Mouse (Mus musculus): ENCODE measurements around the gene Dirc2. TPM values are rescaled to one million over a fixed set of nuclear protein-coding genes. Genes with fewer than 3 reads are reported as not detected.

The Dirc2 gene
- total and polyA plus RNA-seq, 2 experiments from 2014 or later: 35.5 to 70.8 TPM

DNA sequence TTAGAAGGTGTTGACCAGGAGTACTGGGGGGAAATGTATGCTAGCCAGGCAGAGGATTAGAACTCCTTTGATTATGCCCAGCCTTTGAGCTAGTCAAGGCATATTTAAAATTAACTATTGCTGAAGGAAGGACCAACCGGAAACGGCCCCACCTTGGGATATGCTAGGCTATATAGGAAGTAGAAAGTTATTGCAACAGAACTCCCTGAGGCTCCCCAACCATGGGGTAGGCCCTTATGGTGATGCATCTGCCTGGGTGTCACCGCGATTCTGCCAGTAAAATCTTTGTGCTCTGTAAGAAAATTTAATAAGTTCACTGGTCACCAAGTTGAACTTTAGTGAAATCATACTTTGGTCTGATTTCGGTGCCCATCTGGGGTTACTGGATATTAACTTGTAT is 15.2 kb downstream of the Dirc2 start:
- ATAC-seq (no peak), DNase-seq (ENCODE audit: low spot score) (no peak)
- H3K36me3 ChIP-seq (ENCODE audit: insufficient read depth, low read length): no peaks in the 10 kb centered on the region
- TF ChIP-seq CTCF (IDR thresholded peaks at IDR 0.05; ENCODE audit: low read depth): no peak
- no peak overlapping the region for H3K4me2 ChIP-seq (ENCODE audit: low read depth, low read length)
- H3K27ac ChIP-seq: no peak overlapping the region
- 96% methylated on average over 5 of the region's 5 CpGs for WGBS
- no peaks in the 10 kb centered on the region for H3K4me1 ChIP-seq (ENCODE audit: insufficient read depth, low read length)
- no peaks in the 10 kb centered on the region for H3K27me3 ChIP-seq (ENCODE audit: insufficient read depth, low read length)
- no peaks in the 10 kb centered on the region for H3K9me3 ChIP-seq (ENCODE audit: low read length)
- no peak overlapping the region for H3K4me3 ChIP-seq (ENCODE audit: low read length)
- no peak overlapping the region for H3K9ac ChIP-seq (replicated peaks; ENCODE audit: low read length)

- no peaks in the 10 kb centered on the region for H3K27me3 ChIP-seq (ENCODE audit: insufficient read depth, low read length)
- H3K4me3 ChIP-seq (ENCODE audit: low read length): no peak overlapping the region
- ATAC-seq: no peak
- H3K4me2 ChIP-seq (ENCODE audit: low read depth, low read length): no peak overlapping the region
- no peaks in the 10 kb centered on the region for H3K9me3 ChIP-seq (ENCODE audit: low read length)
- H3K36me3 ChIP-seq (ENCODE audit: insufficient read depth, low read length): no peaks in the 10 kb centered on the region
- no peaks in the 10 kb centered on the region for H3K4me1 ChIP-seq (ENCODE audit: insufficient read depth, low read length)
- TF ChIP-seq CTCF (IDR thresholded peaks at IDR 0.05; ENCODE audit: low read depth): no peak
- DNase-seq (ENCODE audit: low spot score): no peak
- no peak overlapping the region for H3K27ac ChIP-seq
- no peak overlapping the region for H3K9ac ChIP-seq (replicated peaks; ENCODE audit: low read length)
- WGBS: 85% methylated on average over 4 of the region's 4 CpGs
Measured at GRCm38 (mm10) chr16:35751841-35752240, 17.3 kb downstream of the Dirc2 start.

- no peak overlapping the region for H3K4me2 ChIP-seq (ENCODE audit: low read depth, low read length)
- DNase-seq (ENCODE audit: low spot score) (no peak), ATAC-seq (no peak)
- H3K4me3 ChIP-seq (ENCODE audit: low read length): no peak overlapping the region
- no peak overlapping the region for H3K27ac ChIP-seq
- no peak for TF ChIP-seq CTCF (IDR thresholded peaks at IDR 0.05; ENCODE audit: low read depth)
- no peaks in the 10 kb centered on the region for H3K9me3 ChIP-seq (ENCODE audit: low read length)
- H3K36me3 ChIP-seq (ENCODE audit: insufficient read depth, low read length): no peaks in the 10 kb centered on the region
- no peak overlapping the region for H3K9ac ChIP-seq (replicated peaks; ENCODE audit: low read length)
- 80% methylated on average over 7 of the region's 7 CpGs for WGBS
- H3K27me3 ChIP-seq (ENCODE audit: insufficient read depth, low read length): no peaks in the 10 kb centered on the region
- H3K4me1 ChIP-seq (ENCODE audit: insufficient read depth, low read length): no peaks in the 10 kb centered on the region
Measured at GRCm38 (mm10) chr16:35749385-35749784, 19.8 kb downstream of the Dirc2 start.

- Histone ChIP-seq H3K4me1 (ENCODE audit: insufficient read depth, low read length) (no peaks in the 10 kb centered on the region), H3K4me2 (ENCODE audit: low read depth, low read length) (no peak overlapping the region), H3K27me3 (ENCODE audit: insufficient read depth, low read length) (no peaks in the 10 kb centered on the region), H3K4me3 (ENCODE audit: low read length) (no peak overlapping the region), H3K9ac (replicated peaks; ENCODE audit: low read length) (no peak overlapping the region), H3K9me3 (ENCODE audit: low read length) (no peaks in the 10 kb centered on the region), H3K36me3 (ENCODE audit: insufficient read depth, low read length) (no peaks in the 10 kb centered on the region), H3K27ac (no peak overlapping the region)
- DNase-seq (ENCODE audit: low spot score) (no peak), ATAC-seq (no peak)
- 81% methylated on average over 7 of the region's 7 CpGs for WGBS
- TF ChIP-seq CTCF (IDR thresholded peaks at IDR 0.05; ENCODE audit: low read depth): no peak
Measured at GRCm38 (mm10) chr16:35748237-35748603, 20.9 kb downstream of the Dirc2 start.

DNA sequence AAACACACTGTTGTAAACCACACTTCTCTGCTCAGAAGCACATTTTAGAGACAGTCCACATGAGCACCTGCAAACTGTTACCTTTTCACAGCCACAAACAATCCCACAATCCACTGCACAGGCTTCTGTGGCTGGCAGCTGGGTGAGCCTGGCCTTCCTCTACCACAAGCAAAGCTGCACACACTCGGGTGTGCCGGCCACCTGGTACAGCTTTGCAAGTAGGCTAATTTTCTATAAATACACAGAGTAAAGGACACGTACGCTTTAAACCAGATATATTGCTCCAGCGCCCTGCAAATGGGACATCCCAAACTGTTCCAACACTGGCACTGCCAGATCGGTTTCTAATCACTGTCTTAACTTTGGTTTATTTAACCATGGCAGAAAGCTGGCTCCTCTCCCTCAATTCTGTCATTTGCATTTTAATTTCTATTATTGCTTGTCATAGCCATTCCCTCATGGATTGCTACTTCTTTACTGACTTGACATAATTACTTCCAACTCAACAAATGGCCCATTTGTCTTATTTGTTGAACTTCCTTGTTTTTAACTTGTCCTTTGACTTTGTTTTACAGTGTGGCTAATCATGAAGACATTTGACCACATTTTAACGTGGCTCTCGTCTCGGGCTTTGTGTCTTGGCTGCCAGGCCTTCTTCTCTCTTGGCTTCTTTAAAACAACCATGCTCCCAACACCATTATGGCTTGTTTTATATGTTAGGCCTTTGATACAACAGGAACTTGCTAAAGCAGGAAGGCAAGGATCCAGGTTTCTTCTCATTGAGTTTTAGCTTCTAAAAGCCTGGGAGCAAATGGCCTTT is 21.5 kb downstream of the Dirc2 start:
- TF ChIP-seq CTCF (IDR thresholded peaks at IDR 0.05; ENCODE audit: low read depth): no peak
- no peak overlapping the region for H3K27ac ChIP-seq
- no peak overlapping the region for H3K4me2 ChIP-seq (ENCODE audit: low read depth, low read length)
- no peaks in the 10 kb centered on the region for H3K9me3 ChIP-seq (ENCODE audit: low read length)
- H3K27me3 ChIP-seq (ENCODE audit: insufficient read depth, low read length): no peaks in the 10 kb centered on the region
- ATAC-seq: no peak
- DNase-seq (ENCODE audit: low spot score): no peak
- H3K9ac ChIP-seq (replicated peaks; ENCODE audit: low read length): no peak overlapping the region
- H3K4me1 ChIP-seq (ENCODE audit: insufficient read depth, low read length): no peaks in the 10 kb centered on the region
- 64% methylated on average over 9 of the region's 9 CpGs for WGBS
- H3K4me3 ChIP-seq (ENCODE audit: low read length): no peak overlapping the region
- H3K36me3 ChIP-seq (ENCODE audit: insufficient read depth, low read length): no peaks in the 10 kb centered on the region

DNA sequence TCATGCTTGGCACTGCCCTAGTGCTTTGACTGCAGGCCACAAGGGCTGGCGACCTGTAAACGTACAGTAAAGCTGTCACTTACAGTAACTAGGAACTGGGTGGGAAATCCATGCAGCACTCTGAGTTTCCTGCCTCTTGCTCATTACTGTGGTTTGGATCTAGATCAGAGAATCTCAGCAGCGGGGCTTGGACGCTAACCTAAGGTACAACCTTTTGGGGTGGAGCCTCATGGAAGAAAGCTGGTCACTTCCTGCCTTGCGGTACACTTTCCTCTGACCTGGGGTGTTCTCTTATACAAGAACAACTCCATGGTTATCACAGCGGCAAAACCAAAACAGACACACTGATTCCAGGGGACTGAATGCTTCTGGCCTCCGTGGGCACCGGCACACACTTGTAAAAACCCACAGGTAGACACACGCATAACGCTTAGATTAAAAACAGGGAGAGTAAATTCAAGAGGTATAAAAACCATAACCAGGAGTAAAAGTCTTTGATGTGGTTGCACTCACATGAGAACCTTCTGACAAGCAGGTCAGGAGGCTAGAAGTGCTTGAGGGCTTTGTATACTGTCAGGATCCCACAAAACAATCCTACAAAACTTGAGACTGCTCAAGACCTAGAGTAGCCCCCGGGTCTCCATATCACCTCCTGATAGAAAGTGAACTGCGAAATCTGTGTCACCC is 26.8 kb downstream of the Dirc2 start:
- Histone ChIP-seq H3K36me3 (ENCODE audit: insufficient read depth, low read length) (no peaks in the 10 kb centered on the region), H3K4me2 (ENCODE audit: low read depth, low read length) (no peak overlapping the region), H3K27me3 (ENCODE audit: insufficient read depth, low read length) (no peaks in the 10 kb centered on the region), H3K4me1 (ENCODE audit: insufficient read depth, low read length) (peaks cover 5% of the 10 kb centered on the region; the same call in 1 of the 2 replicates), H3K4me3 (ENCODE audit: low read length) (no peak overlapping the region), H3K9ac (replicated peaks; ENCODE audit: low read length) (no peak overlapping the region), H3K9me3 (ENCODE audit: low read length) (no peaks in the 10 kb centered on the region), H3K27ac (no peak overlapping the region)
- no peak for TF ChIP-seq CTCF (IDR thresholded peaks at IDR 0.05; ENCODE audit: low read depth)
- 86% methylated on average over 12 of the region's 12 CpGs for WGBS
- no peak for DNase-seq (ENCODE audit: low spot score)
- ATAC-seq: no peak

DNA sequence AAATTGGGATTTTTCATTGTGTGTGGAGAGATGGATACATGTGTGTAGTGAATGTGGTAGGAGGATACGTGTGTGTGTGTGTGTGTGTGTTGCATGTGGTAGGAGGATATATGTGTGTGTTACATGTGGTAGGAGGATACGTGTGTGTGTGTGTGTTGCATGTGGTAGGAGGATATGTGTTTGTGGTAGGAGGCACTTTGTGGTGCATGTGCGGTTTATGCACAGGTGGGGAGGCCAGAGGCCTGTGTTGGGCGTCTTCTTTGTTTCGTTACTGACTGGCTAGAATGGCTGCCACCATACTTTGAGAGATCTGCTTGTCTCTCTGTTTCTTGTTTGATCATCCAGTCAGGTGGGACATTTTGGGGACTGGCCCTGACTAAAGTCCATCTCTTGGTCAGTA is 27.5 kb downstream of the Dirc2 start:
- H3K4me2 ChIP-seq (ENCODE audit: low read depth, low read length): no peak overlapping the region
- no peak for DNase-seq (ENCODE audit: low spot score)
- WGBS: 98% methylated on average over 5 of the region's 5 CpGs
- peaks cover 5% of the 10 kb centered on the region; the same call in 1 of the 2 replicates for H3K4me1 ChIP-seq (ENCODE audit: insufficient read depth, low read length)
- H3K9me3 ChIP-seq (ENCODE audit: low read length): no peaks in the 10 kb centered on the region
- no peak overlapping the region for H3K4me3 ChIP-seq (ENCODE audit: low read length)
- TF ChIP-seq CTCF (IDR thresholded peaks at IDR 0.05; ENCODE audit: low read depth): no peak
- H3K36me3 ChIP-seq (ENCODE audit: insufficient read depth, low read length): no peaks in the 10 kb centered on the region
- no peak overlapping the region for H3K27ac ChIP-seq
- no peaks in the 10 kb centered on the region for H3K27me3 ChIP-seq (ENCODE audit: insufficient read depth, low read length)
- no peak overlapping the region for H3K9ac ChIP-seq (replicated peaks; ENCODE audit: low read length)
- ATAC-seq: no peak

Data from hindbrain, postnatal 0 days (tissue).